Mouse (Mus musculus) stomach, embryonic 15.5 days (tissue): Measurements from ENCODE around the gene Lman2. TPM values are rescaled to one million over a fixed set of nuclear protein-coding genes. Genes with fewer than 3 reads are reported as not detected.
A peak's percentile ranks its signal among the peaks of the same experiment; 100 is the strongest.

Experiments
- ATAC-seq: fragments of 200-750 bp; cut with Nextera tagmentation; 2 replicates; pipeline ENCODE4 v1.8.0; 2017; ENCODE audit warnings: low read depth, moderate number of reproducible peaks, moderate TSS enrichment; ENCODE audit not compliant: insufficient read depth, low FRiP score
- H3K27ac ChIP-seq: fragments of 300-500 bp; sonication (generic); 2 replicates; pipeline ENCODE4 v1.5.1; 2015; ENCODE audit warnings: mild to moderate bottlenecking, inconsistent platforms
- H3K27me3 ChIP-seq: fragments of 300-500 bp; sonication (generic); replicated peaks from 2 replicates; pipeline ENCODE4 v1.6.1; 2015; ENCODE audit warnings: inconsistent platforms
- H3K36me3 ChIP-seq: fragments of 300-500 bp; sonication (generic); 2 replicates; pipeline ENCODE4 v1.6.1; 2015; ENCODE audit warnings: inconsistent platforms
- H3K4me1 ChIP-seq: fragments of 300-500 bp; sonication (generic); 2 replicates; pipeline ENCODE4 v1.6.1; 2015; ENCODE audit warnings: inconsistent platforms
- H3K4me2 ChIP-seq: fragments of 300-500 bp; sonication (generic); 2 replicates; pipeline ENCODE4 v1.6.1; 2015; ENCODE audit warnings: mild to moderate bottlenecking, inconsistent platforms
- H3K4me3 ChIP-seq: fragments of 300-500 bp; sonication (generic); replicated peaks from 2 replicates; pipeline ENCODE4 v1.5.1; 2015; ENCODE audit warnings: inconsistent platforms
- H3K9ac ChIP-seq: fragments of 300-500 bp; sonication (generic); 2 replicates; pipeline ENCODE4 v1.6.1; 2015; ENCODE audit warnings: inconsistent platforms
- H3K9me3 ChIP-seq: fragments of 300-500 bp; sonication (generic); 2 replicates; pipeline ENCODE4 v1.6.1; 2016; ENCODE audit warnings: inconsistent platforms
- WGBS: fragments of 180-500 bp; shearing (Covaris S2); methylation state at CpG from one replicate; pipeline ENCODE4 v1.1.7; 2015; 5-methylcytosine and 5-hydroxymethylcytosine counted together
- polyA plus RNA-seq: library from polyadenylated mRNA; unstranded; fragments of >200 nt; fragmentation: Nextera tagmentation; extraction: Ambion mirVana; gene quantifications from 2 replicates; pipeline ENCODE4 v1.2.1, GENCODE M21; 2015

The Lman2 gene
- polyA plus RNA-seq, 1 experiment from 2014 or later = 114 TPM

- Histone ChIP-seq H3K36me3 (no peaks in the 10 kb centered on the region), H3K4me2 (no peak within 1 kb of the TSS), H3K4me1 (no peaks in the 10 kb centered on the region), H3K27me3 (no peaks in the 10 kb centered on the region), H3K4me3 (no peak within 1 kb of the TSS), H3K9me3 (no peaks in the 10 kb centered on the region), H3K9ac (no peak within 1 kb of the TSS), H3K27ac (no peak within 1 kb of the TSS)
- 66% methylated on average over 1 of the region's 1 CpGs for WGBS
- no peak for ATAC-seq
Measured at GRCm38 (mm10) chr13:55398088-55398487, 35.5 kb upstream of the Lman2 start, which contains the start of gene Slc34a1. TSS of gene Slc34a1 (plus strand) at chr13:55398187.

GRCm38 (mm10) chr13:55392933-55393332, 30.4 kb upstream of the Lman2 start:
- Histone ChIP-seq H3K4me3 (no peak overlapping the region), H3K36me3 (no peaks in the 10 kb centered on the region), H3K27ac (no peak overlapping the region), H3K4me2 (no peak overlapping the region), H3K9me3 (no peaks in the 10 kb centered on the region), H3K9ac (no peak overlapping the region), H3K27me3 (no peaks in the 10 kb centered on the region), H3K4me1 (no peaks in the 10 kb centered on the region)
- no peak for ATAC-seq
- 71% methylated on average over 4 of the region's 4 CpGs for WGBS

GRCm38 (mm10) chr13:55391626-55392029, 29.0 kb upstream of the Lman2 start:
- Histone ChIP-seq H3K4me3 (no peak overlapping the region), H3K4me2 (no peak overlapping the region), H3K27ac (no peak overlapping the region), H3K36me3 (no peaks in the 10 kb centered on the region), H3K9me3 (no peaks in the 10 kb centered on the region), H3K27me3 (no peaks in the 10 kb centered on the region), H3K4me1 (no peaks in the 10 kb centered on the region), H3K9ac (no peak overlapping the region)
- no peak for ATAC-seq
- WGBS = 73% methylated on average over 1 of the region's 1 CpGs

- no peak for ATAC-seq
- Histone ChIP-seq H3K4me2 (no peak overlapping the region), H3K4me1 (no peaks in the 10 kb centered on the region), H3K36me3 (no peaks in the 10 kb centered on the region), H3K27me3 (no peaks in the 10 kb centered on the region), H3K9ac (no peak overlapping the region), H3K27ac (no peak overlapping the region), H3K4me3 (no peak overlapping the region), H3K9me3 (no peaks in the 10 kb centered on the region)
- WGBS = 78% methylated on average over 3 of the region's 3 CpGs
Measured at GRCm38 (mm10) chr13:55390644-55391043, 28.1 kb upstream of the Lman2 start.

GRCm38 (mm10) chr13:55381790-55382189, 19.2 kb upstream of the Lman2 start:
- H3K36me3 ChIP-seq = no peaks in the 10 kb centered on the region
- H3K9ac ChIP-seq = no peak overlapping the region
- no peak overlapping the region for H3K27ac ChIP-seq
- H3K27me3 ChIP-seq = peaks cover 37% of the 10 kb centered on the region
- no peak overlapping the region for H3K4me3 ChIP-seq
- H3K9me3 ChIP-seq = no peaks in the 10 kb centered on the region
- no peak for ATAC-seq
- H3K4me2 ChIP-seq = no peak overlapping the region
- H3K4me1 ChIP-seq = peaks cover 6% of the 10 kb centered on the region; the same call in 1 of the 2 replicates
- WGBS = 80% methylated on average over 4 of the region's 4 CpGs

GRCm38 (mm10) chr13:55378907-55379580, 16.5 kb upstream of the Lman2 start:
- peak; percentile 45 for ATAC-seq
- Histone ChIP-seq H3K9ac (no peak overlapping the region), H3K4me2 (peak overlapping the region; percentile 34), H3K4me1 (peaks cover 6% of the 10 kb centered on the region; the same call in 1 of the 2 replicates), H3K27me3 (peaks cover 37% of the 10 kb centered on the region), H3K36me3 (no peaks in the 10 kb centered on the region), H3K27ac (no peak overlapping the region), H3K4me3 (no peak overlapping the region), H3K9me3 (no peaks in the 10 kb centered on the region)
- 24% methylated on average over 32 of the region's 32 CpGs for WGBS

- 68% methylated on average over 2 of the region's 2 CpGs for WGBS
- peaks cover 6% of the 10 kb centered on the region; the same call in 1 of the 2 replicates for H3K4me1 ChIP-seq
- no peak overlapping the region for H3K4me2 ChIP-seq
- no peak overlapping the region for H3K4me3 ChIP-seq
- ATAC-seq = no peak
- no peaks in the 10 kb centered on the region for H3K9me3 ChIP-seq
- no peak overlapping the region for H3K9ac ChIP-seq
- H3K27ac ChIP-seq = no peak overlapping the region
- H3K27me3 ChIP-seq = peaks cover 31% of the 10 kb centered on the region
- no peaks in the 10 kb centered on the region for H3K36me3 ChIP-seq
Measured at GRCm38 (mm10) chr13:55375877-55376276, 13.3 kb upstream of the Lman2 start.

- WGBS = 55% methylated on average over 6 of the region's 6 CpGs
- Histone ChIP-seq H3K36me3 (no peaks in the 10 kb centered on the region), H3K9me3 (no peaks in the 10 kb centered on the region), H3K4me2 (no peak overlapping the region), H3K4me3 (no peak overlapping the region), H3K27me3 (peaks cover 19% of the 10 kb centered on the region), H3K4me1 (peaks cover 10% of the 10 kb centered on the region; the same call in 1 of the 2 replicates), H3K9ac (no peak overlapping the region), H3K27ac (no peak overlapping the region)
- no peak for ATAC-seq
Measured at GRCm38 (mm10) chr13:55374206-55374924, 11.8 kb upstream of the Lman2 start.

GRCm38 (mm10) chr13:55371740-55372139, 9.2 kb upstream of the Lman2 start:
- H3K36me3 ChIP-seq = no peaks in the 10 kb centered on the region
- 56% methylated on average over 5 of the region's 5 CpGs for WGBS
- ATAC-seq = no peak
- no peaks in the 10 kb centered on the region for H3K9me3 ChIP-seq
- 0 out of 2 replicates have a peak, but pooled peaks cover 5% of the 10 kb centered on the region for H3K4me1 ChIP-seq
- H3K27ac ChIP-seq = no peak overlapping the region
- no peak overlapping the region for H3K9ac ChIP-seq
- no peak overlapping the region for H3K4me3 ChIP-seq
- H3K4me2 ChIP-seq = no peak overlapping the region
- H3K27me3 ChIP-seq = no peaks in the 10 kb centered on the region; the same call in 1 of the 2 replicates

- Histone ChIP-seq H3K9ac (no peak overlapping the region), H3K4me1 (0 out of 2 replicates have a peak, but pooled peaks cover 5% of the 10 kb centered on the region), H3K4me2 (0 out of 2 replicates have a peak overlapping the region, but pooled peaks have one; percentile 8), H3K27ac (no peak overlapping the region), H3K4me3 (no peak overlapping the region), H3K27me3 (no peaks in the 10 kb centered on the region; the same call in 1 of the 2 replicates), H3K36me3 (no peaks in the 10 kb centered on the region), H3K9me3 (no peaks in the 10 kb centered on the region)
- WGBS = 66% methylated on average over 8 of the region's 8 CpGs
- no peak for ATAC-seq
Measured at GRCm38 (mm10) chr13:55371007-55371681, 8.6 kb upstream of the Lman2 start.

GRCm38 (mm10) chr13:55370234-55370633, 7.7 kb upstream of the Lman2 start:
- H3K4me3 ChIP-seq = peak overlapping the region; percentile 13
- ATAC-seq = no peak

More at GRCm38 (mm10) chr13:55370234-55370633, 7.7 kb upstream of the Lman2 start:
- Histone ChIP-seq H3K9ac (no peak overlapping the region), H3K9me3 (no peaks in the 10 kb centered on the region), H3K27ac (no peak overlapping the region), H3K4me2 (no peak overlapping the region), H3K36me3 (no peaks in the 10 kb centered on the region), H3K4me1 (0 out of 2 replicates have a peak, but pooled peaks cover 5% of the 10 kb centered on the region), H3K27me3 (no peaks in the 10 kb centered on the region; the same call in 1 of the 2 replicates)
- 60% methylated on average over 3 of the region's 3 CpGs for whole genome bisulfite sequencing
